Mouse (Mus musculus) embryo, embryonic 10 days (tissue): ENCODE data around the gene Gm49342.
"Not testable (repeated sequence)": the region's sequence is repeated elsewhere in the genome, so short reads cannot be mapped to it uniquely, and the experiment has no call there.

ENCODE experiments used
- DNase-seq: peaks from one replicate; pipeline ENCODE4 v3.0.0-alpha.2; 2015; ENCODE audit warnings: low spot score

Gm49342 gene

DNA sequence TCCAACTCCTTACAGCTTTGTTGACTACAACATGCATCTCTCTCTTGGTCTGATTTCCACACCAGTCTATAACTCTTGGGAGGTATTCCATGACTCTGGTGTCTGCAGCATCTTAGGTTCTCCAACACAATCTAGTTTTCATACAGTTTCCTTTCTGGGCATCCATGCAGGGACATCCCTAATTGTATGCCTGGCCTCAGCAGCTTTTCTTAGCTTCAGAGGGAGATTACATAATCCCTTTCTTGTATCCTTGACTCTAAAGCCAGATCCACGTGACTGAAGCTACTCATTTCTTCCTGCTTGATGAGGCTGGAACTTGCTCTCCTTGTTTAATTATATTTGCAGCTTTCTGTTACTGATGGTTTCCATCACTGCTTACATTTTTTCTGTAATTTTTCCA is 7.7 kb upstream of the Gm49342 start:
- DNase-seq, result no peak

DNA sequence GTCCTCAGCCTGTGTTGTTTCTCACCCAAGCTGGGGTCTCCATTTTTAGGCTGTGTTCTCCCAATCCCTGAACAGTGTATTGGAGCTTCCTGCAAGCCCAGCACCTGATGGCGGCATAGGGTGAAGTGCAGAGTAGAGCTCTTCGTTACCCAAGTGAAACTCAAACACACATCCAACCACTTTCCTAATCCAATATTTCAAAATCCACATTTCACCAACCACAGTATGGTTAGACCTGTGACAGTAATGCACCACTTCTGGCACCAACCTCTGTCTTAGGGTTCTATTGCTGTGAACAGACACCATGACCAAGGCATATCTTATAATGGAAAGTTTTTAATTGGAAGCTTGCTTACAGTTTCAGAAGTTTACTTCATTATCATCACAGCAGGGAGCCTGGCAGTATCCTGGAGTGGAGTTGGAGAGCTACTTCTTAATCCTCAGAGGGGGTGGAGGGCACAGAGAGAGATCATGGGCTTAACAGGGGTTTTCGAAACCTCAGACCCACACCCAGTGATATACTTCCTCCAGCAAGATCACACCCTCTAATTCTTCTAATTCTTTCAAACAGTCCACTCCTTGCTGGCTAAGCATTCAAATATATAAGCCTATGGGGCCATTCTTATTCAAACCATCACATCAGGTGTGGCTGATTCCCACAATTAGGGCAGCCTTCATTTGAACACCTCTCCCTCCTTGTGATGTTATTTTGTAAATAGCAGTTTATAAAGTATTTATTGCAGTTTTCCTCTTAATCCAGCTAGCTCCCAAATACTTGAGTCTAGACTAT is 6.0 kb upstream of the Gm49342 start:
- DNase-seq, result no peak

DNA sequence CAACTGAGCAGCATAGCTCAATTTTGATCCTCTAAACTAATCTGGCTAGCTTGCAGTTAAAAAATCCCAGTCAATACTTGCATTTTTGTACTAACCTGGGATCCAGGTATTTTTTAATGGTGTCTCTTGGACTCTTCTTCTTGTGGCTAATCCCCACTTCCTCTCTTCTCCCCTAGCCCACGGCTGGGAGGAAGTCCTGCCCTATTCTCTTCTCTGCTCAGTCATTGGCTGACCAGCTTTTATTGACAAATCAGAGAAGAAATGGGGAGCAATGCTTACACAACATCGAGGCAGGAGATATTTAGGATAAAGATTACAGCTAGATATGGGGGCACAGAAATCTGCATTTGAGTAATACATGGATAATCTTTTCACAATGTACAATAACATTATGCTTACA is 5.4 kb upstream of the Gm49342 start:
- DNase-seq, result no peak

DNA sequence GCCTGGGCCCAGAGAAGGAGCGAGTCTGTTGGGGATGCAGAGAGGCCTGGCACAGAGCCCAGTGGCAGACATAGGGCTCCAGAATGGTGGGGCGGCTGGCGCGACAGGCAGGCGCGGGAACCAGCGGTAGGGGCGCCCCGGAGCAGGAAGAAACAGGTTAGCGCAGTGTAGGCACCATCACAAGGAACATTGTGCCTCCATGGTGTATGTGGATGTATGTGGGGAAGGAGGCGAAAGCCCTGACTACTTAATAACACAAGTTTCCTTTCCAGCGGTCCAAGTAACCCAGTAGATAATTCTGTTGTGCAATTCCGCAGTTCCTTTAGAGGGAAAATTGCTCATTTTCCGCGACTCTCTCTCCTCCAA is 334 bp downstream of the Gm49342 start:
- peak; percentile 64 for DNase-seq

DNA sequence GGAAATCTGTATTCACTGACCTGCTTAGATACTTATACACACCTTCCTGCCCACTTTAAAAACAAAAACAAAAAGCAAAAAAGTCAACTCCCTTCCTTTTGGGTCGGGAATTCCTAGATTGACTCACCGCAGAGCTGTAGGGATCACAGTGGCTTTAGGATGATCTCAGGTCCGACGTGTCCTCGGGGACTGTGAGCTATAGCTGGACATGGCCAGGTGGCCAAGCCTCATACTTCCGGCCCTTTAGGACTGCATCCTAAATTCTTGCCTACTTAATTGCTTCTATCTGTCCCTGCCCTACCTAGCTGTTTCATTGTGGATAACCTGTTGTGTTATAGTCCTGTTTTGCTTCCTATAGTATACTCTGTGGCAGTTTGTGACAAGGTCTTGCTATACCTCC is 764 bp downstream of the Gm49342 start:
- DNase-seq, result not testable (repeated sequence)

DNA sequence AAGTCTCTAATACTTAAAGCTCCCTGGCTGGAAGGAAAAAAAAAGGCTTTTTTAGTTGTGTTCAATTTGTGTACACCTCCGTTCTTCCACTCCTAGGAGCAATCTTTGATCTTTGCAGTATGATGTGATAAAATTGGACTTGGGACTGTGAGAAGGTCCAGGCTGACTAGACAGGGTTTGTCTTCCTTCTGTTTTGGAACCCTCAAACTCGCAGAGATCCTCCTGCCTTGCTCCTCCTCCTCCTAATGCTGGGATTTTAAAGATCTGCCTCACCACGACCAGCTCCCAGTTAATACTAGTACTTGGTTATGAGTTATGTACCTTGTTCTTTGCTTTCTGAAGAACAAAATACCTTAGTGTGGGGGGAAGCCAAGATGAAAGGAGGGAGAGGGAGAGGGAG is 1.2 kb downstream of the Gm49342 start:
- not testable (repeated sequence) for DNase-seq

DNA sequence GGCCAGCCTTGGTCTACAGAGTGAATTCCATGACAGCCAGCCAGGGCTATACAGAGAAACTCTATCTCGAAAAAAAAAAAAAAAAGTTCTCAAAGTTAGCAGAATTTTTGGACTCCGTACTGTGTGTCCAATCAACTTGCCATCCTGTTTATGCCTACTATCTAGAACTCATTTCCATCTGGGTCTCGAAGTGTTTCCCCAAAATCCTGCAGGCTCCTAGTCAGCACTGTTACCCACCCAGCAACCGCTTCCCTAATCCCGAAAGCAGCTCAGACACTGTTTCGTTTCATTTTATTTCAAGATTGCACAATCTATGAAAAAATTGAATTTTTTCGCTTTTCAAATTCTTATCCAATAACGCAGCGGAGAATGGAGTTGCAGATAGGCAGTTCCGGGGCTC is 11.2 kb downstream of the Gm49342 start:
- DNase-seq, result no peak

DNA sequence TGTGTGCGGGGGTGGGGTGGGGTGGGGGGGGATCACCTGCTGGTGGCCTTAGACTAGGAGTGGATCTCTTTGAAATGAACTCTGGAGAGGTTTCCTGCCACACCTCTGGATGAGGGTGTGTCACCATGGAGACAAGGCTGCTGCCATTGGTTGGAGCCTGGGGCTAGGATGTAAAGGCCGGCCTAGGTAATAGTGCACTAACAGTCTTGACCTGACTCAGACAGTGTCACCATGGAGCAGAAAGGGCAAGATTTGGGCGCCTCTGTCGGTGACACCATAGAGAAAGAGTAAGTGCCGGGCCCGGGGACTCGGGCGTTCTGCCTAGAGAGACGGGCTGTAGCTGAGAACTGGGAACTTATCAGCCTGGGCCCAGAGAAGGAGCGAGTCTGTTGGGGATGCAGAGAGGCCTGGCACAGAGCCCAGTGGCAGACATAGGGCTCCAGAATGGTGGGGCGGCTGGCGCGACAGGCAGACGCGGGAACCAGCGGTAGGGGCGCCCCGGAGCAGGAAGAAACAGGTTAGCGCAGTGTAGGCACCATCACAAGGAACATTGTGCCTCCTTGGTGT is 11.7 kb downstream of the Gm49342 start, which contains the start of gene Pnp2:
Gene Pnp2 (plus strand): TSS at position 51 of the 567 bp plus-strand sequence.
- DNase-seq, result peak; percentile 21

DNA sequence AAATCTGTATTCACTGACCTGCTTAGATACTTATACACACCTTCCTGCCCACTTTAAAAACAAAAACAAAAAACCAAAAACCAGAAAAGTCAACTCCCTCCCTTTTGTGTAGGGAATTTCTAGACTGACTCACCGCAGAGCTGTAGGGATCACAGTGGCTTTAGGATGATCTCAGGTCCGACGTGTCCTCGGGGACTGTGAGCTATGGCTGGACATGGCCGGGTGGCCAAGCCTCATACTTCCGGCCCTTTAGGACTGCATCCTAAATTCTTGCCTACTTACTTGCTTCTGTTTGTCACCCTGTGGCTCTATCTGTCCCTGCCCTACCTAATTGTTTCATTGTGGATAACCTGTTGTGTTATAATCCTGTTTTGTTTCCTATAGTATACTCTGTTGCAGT is 12.4 kb downstream of the Gm49342 start:
- DNase-seq, result not testable (repeated sequence)

DNA sequence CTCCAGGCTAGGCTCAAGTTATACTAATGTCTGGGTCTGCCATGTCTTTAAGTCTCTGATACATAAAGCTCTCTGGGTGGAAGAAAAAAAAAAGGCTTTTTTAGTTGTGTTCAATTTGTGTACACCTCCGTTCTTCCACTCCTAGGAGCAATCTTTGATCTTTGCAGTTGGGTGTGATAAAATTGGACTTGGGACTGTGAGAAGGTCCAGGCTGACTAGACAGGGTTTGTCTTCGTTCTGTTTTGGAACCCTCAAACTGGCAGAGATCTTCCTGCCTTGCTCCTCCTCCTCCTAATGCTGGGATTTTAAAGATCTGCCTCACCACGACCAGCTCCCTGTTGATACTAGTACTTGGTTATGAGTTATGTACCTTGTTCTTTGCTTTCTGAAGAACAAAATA is 12.8 kb downstream of the Gm49342 start:
- not testable (repeated sequence) for DNase-seq

DNA sequence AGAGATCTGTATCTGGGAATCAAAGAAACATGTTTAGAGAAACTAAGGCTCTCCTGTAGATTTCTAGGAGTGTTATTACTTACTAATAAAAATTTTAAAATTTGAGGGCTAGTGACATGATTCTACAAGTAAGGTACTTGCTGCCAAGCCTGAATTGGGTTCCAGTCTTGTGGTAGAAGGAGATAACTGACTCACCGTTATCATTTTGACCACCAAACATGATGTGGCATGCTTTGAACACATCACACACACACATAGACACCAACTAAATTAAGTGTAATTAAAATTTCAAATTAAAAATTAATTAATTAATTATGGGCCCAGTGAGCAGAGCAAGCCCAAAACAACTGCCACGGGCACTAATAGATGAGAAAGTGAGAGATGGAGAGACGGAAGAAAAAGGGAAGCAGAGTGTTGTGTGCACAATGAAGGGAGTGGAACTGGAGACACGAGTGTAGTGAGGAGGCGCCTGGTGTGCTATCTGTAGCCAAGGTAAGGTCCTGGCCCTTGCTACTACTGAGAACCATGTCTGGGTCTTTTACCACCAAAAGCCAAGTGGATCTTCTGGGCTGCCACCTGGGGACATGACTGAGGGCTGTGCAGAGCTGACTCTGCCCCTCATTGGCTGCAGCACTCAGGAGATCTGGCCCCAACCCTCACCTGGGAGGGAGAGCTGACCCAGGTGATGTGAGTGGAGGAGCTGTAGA is 14.1 kb downstream of the Gm49342 start:
- not testable (repeated sequence) for DNase-seq

DNA sequence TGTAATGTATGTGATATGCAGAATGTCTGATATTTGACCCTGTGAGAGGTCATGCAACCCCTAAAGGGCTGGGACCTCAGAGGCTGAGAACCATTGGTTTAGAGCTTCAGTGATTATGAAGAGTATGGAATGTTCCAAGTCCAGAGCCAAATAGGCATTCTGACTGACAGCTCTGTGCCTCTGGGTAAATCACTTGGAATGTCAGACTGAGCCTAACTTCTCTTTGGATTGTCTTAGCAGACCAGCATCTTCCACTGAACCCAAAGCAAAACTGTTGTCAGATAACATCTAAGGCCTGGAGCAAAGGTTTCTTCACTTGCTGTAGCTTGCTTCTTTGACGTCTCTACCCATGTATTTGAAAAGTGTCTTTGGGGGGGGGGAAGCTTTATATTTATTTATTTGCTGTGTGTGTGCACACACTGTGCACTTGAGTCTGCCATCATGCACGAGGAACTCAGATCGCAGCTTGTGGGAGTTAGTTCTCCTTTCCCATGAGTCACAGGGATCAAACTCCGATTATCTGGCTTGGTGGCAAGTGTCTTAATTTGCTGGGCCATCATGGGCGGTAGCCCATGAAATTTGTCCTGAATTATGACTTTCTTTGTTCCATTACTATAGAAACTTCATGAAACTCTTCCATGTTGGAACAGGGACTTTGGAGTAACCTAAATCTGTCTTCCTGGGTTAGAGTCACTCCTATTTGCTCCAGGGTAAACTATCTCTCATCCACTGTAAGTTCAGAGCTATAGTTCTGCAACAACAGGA is 24.1 kb downstream of the Gm49342 start:
- no peak for DNase-seq

DNA sequence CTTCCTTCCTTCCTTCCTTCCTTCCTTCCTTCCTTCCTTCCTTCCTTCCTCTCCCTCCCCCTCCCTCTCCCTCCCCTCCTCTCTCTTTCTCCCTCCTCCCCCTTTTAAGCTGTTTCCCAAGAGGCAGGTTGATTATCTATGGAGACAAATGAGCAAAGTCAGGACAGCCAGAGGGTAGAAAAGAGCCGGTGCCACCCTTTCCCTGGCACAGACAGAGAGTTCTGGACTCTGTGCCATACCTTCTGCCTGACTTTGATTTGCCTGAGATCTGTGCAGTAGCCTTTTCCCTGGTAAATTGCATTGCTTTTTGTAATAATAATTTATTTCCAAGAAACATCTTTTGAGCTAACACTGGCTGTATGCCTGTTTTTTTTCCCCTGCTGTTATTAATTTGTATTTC is 24.7 kb downstream of the Gm49342 start:
- DNase-seq, result no peak

DNA sequence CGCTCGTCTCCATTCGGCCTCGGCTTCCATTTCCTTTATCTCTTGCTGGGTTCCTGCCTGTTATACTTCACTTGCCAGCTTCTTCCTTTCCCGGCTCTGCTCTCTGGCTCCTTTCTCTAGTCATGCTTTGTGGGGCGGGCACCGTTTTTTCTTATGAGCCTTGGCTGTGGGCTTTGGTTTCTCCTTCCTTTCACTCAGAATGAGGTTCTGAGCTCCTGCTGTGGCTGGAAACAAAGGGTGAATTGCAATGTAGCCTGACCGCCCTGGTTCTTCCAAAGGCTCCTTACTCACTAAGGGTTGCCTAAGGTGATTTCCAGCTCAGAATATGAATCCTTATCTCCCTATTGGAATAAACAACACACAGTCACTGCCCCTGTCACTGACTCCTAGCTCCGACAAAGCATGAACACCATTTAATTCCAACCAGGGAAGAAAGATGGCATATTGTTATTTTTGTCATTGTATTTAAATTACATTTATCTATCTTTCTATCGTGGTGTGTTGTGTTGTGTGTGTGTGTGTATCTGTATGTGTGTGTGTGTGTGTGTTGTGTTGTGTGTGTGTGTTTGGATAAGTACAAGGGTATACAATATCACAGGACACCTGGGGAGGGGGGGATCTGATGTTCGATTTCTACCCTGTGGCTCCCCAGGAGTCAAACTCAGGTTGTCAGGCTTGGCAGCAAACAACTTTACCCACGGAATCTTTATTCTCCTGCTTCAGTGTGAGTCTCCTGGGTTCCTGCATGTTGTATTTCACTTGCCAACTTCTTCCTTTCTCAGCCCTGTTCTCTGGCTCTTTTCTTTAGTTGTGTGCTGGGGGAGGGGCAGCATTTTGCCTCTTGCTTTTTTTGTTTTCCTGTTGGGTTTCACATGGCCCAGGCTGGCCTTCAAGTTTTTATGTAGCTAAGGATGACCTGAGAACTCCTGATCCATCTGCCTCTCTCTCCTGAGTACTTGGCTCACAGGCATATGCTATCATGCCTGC is 25.5 kb downstream of the Gm49342 start:
- peak; percentile 37 for DNase-seq

DNA sequence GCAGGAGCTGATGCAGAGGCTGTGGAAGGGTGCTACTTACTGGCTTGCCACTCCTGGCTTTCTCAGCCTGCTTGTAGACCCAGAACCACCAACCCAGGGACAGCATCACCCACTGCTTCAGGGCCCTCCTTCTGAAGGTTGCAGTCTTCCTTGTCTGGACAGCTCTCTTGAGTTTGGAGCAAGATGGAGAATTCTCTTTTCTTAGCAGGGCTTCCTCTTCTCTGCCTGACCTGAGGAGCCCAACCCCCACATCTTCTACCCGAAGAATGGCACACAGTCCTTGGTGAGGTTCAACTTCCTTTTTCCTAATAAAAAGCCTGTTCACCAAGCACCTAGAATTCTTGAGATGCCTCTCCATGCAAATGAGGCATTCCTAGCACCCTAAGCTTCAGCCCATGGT is 26.5 kb downstream of the Gm49342 start:
- no peak for DNase-seq

DNA sequence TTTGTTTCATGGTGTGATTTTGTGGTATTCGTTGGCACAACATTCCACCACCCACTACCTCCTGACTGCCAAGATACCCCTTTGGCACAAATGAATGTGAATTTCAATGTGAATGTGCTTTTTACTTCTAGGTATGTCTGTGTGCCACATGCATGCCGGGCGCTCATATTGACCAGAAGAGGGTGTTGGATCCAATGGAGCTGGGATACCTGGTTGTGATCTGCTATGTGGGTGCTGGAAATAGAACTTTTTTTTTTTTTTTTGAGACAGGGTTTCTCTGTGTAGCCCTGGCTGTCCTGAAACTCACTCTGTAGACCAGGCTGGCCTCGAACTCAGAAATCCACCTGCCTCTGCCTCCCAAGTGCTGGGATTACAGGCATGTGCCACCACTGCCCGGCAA is 28.7 kb downstream of the Gm49342 start:
- DNase-seq, result not testable (repeated sequence)

DNA sequence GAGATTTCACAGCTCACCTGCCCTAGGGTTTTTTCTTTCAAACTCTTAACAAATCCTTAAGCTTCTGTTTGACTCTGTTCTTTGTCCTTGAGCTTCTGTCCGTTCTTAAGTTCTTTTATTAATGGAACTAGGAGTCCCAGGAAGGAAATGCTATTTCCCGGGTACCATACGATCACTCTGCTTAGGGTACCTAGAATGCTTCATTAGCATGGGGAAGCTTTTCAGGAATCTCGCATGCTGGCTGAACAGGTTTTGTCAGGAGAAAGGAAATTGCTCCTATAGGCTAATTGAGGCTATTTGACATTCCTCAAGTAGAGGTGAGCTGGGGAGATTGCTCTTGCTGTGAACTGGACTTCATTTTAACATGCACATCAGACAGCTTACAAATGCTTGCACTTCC is 29.4 kb downstream of the Gm49342 start:
- peak; percentile 7 for DNase-seq

DNA sequence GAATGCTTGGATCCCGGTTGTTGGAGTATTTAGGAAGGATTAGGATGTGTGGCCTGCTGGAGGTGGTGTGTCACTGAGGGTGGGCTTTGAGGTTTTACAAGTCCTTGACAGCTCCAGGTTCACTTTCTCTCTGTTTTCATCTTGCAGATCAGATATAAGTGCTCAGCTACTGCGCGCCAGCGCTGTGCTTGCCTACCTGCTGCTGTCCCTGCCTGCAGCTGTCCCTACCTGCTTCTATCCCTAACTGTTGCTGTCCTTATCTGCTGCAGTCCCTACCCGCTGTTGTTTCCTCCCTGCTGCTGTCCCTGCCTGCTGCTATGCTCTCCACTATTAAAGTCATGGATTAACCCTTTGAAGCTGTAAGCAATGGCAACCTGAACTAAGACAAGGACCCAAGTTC is 30.7 kb downstream of the Gm49342 start:
- DNase-seq, result no peak

DNA sequence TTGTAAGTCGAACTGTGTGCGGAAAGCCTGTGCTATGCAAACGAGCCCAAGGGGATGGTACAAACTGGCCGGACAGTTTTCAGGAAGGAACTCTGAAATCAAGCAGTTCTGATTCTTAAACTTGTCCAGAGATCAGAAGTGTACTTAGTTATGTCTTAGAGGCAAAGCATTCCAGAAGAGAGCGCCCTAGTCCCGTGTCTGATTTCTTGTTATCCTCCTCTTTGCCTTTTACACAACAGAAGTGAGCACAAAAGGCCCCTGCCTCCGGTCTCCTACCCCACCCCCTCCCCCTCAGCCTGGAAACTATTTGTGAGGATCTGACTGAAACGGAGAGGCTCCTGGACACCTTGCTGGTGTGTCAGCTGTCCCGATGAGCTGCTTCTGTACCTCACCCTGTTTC is 32.4 kb downstream of the Gm49342 start:
- DNase-seq, result peak; percentile 37

DNA sequence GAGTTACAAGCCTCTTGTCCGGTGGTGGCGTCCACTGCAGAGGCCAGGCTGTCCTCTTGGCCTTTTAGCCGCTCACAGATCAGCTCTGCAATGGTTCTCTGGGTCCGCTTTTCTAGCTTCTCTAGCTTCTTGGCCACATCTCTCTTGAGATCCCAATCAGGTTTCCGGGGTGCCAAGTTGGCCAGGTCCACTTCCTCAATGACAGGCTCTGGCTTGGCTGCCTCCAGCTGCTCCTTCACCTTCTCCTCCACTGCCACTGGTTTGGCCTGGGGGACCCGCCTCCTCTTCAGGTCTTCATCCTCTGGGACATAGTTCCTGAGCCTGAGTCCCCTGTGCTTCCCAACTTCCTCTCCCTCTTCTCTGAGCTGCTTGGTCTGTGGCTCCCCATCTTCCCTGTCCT is 34.1 kb downstream of the Gm49342 start:
- not testable (repeated sequence) for DNase-seq

DNA sequence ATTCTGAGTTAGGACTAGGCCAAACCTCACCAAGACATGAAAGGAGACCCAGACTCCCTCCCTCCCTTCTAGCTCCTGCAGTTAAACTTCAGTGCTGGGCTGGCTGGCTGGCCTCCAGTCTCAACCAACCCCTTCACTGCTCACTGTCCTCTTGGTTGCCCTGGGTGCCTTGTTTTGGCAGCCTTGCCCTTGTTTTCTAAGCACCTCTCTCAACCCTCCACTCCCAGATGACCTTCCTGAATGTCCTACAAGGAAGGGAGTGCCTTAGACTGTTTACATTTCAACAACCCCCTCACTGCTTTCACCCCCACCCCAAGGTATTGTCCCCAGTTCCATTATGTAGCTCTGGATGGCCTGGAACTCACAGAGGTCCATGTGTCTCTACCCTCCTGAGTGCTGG is 35.3 kb downstream of the Gm49342 start:
- DNase-seq, result no peak
